Mouse (Mus musculus) stomach, embryonic 16.5 days (tissue): ENCODE measurements around the gene Rhof. TPM values are rescaled to one million over a fixed set of nuclear protein-coding genes. Genes with fewer than 3 reads are reported as not detected.

Experiments used
- ATAC-seq: fragments of 200-750 bp; cut with Nextera tagmentation; 2 replicates; pipeline ENCODE4 v1.8.0; 2017; ENCODE audit warnings: moderate number of reproducible peaks, moderate TSS enrichment; ENCODE audit not compliant: insufficient read depth, low FRiP score
- H3K27ac ChIP-seq: fragments of 300-500 bp; sonication (generic); 2 replicates; pipeline ENCODE4 v1.5.1; 2014; ENCODE audit warnings: low read length
- H3K27me3 ChIP-seq: fragments of 300-500 bp; sonication (generic); 2 replicates; pipeline ENCODE4 v1.6.1; 2014; ENCODE audit warnings: low read length, control low read depth, mixed read lengths; ENCODE audit not compliant: control insufficient read depth, insufficient read depth
- H3K36me3 ChIP-seq: fragments of 300-500 bp; sonication (generic); 2 replicates; pipeline ENCODE4 v1.6.1; 2014; ENCODE audit warnings: low read length; ENCODE audit not compliant: control insufficient read depth, insufficient read depth
- H3K4me1 ChIP-seq: fragments of 300-500 bp; sonication (generic); 2 replicates; pipeline ENCODE4 v1.6.1; 2014; ENCODE audit warnings: low read length, control low read depth, mixed read lengths; ENCODE audit not compliant: control insufficient read depth, insufficient read depth
- H3K4me2 ChIP-seq: fragments of 300-500 bp; sonication (generic); 2 replicates; pipeline ENCODE4 v1.6.1; 2014; ENCODE audit warnings: low read depth, low read length, mixed read lengths
- H3K4me3 ChIP-seq: fragments of 300-500 bp; sonication (generic); replicated peaks from 2 replicates; pipeline ENCODE4 v1.5.1; 2014; ENCODE audit warnings: mild to moderate bottlenecking, low read length
- H3K9ac ChIP-seq: fragments of 300-500 bp; sonication (generic); 2 replicates; pipeline ENCODE4 v1.6.1; 2014; ENCODE audit warnings: low read length
- H3K9me3 ChIP-seq: fragments of 300-500 bp; sonication (generic); replicated peaks from 2 replicates; pipeline ENCODE4 v1.6.1; 2016; ENCODE audit warnings: low read length, control low read depth; ENCODE audit not compliant: control insufficient read depth
- WGBS: fragments of 180-500 bp; shearing (Covaris S2); extraction: QIAGEN DNeasy Blood & Tissue Kit; methylation state at CpG from one replicate; pipeline ENCODE4 v1.1.7; 2014; 5-methylcytosine and 5-hydroxymethylcytosine counted together
- polyA plus RNA-seq: library from polyadenylated mRNA; unstranded; fragments of >200 nt; fragmentation: Nextera tagmentation; extraction: Ambion mirVana; gene quantifications from 2 replicates; pipeline ENCODE4 v1.2.1, GENCODE M21; 2015

Rhof gene
- polyA plus RNA-seq, 1 experiment from 2014 or later: 2.6 TPM

DNA sequence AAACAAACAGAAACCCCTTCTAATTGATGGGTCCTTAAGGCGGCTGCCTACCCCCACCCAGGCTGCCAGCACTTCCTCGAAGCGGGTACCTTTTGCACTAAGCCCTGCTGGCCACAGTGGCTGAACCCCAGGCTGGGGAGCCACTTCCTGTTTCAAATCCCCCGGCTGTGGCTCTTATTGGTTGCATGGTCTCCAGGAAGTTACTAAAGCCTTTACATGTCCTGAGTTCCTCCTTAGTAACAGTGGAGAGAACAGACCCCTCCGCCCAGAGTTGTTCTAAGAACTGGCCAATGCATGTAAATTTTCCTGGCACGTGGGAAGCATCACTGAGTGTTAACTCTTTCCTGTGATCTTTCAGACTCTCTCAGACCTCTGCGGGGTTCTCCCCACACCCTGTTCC lies 18.6 kb upstream of the Rhof start:
- Histone ChIP-seq H3K27ac (peak overlapping the region; percentile 67), H3K27me3 (no peaks in the 10 kb centered on the region)
- ATAC-seq: peak; percentile 30; the same call in 1 of the 2 replicates

DNA sequence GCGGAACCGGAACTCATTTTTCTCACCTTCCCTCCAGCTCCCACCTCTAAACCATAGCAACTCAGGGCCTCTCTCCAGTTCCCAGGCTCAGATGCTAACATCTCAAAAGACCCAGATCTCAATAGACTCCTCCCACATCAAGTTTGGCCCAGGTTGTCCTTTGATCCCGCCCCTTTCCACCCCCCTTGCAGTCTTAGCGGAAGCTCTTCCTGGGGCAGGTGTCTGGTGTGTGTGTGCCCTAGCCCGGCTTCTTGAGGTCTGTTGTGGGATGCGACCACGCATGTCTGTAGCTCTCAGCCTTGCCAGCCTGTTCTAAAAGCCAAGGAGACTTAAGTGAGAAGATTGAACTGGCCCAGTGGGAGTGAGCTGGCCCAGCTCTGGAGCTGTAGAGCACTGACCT lies 18.1 kb upstream of the Rhof start:
- Histone ChIP-seq H3K9ac (peak overlapping the region; percentile 63), H3K4me3 (peak overlapping the region; percentile 44), H3K36me3 (peaks cover 45% of the 10 kb centered on the region), H3K4me1 (peaks cover 34% of the 10 kb centered on the region), H3K27ac (peak overlapping the region; percentile 67), H3K27me3 (no peaks in the 10 kb centered on the region), H3K9me3 (no peaks in the 10 kb centered on the region), H3K4me2 (peak overlapping the region; percentile 66)
- ATAC-seq: no peak
- 33% methylated on average over 7 of the region's 7 CpGs for WGBS

More for the DNA sequence above, 18.6 kb upstream of the Rhof start:
- peak overlapping the region; percentile 44 for H3K4me3 ChIP-seq
- H3K4me2 ChIP-seq: peak overlapping the region; percentile 66
- 27% methylated on average over 7 of the region's 7 CpGs for WGBS
- peaks cover 45% of the 10 kb centered on the region for H3K36me3 ChIP-seq
- peak overlapping the region; percentile 63 for H3K9ac ChIP-seq
- peaks cover 32% of the 10 kb centered on the region for H3K4me1 ChIP-seq
- H3K9me3 ChIP-seq: no peaks in the 10 kb centered on the region

DNA sequence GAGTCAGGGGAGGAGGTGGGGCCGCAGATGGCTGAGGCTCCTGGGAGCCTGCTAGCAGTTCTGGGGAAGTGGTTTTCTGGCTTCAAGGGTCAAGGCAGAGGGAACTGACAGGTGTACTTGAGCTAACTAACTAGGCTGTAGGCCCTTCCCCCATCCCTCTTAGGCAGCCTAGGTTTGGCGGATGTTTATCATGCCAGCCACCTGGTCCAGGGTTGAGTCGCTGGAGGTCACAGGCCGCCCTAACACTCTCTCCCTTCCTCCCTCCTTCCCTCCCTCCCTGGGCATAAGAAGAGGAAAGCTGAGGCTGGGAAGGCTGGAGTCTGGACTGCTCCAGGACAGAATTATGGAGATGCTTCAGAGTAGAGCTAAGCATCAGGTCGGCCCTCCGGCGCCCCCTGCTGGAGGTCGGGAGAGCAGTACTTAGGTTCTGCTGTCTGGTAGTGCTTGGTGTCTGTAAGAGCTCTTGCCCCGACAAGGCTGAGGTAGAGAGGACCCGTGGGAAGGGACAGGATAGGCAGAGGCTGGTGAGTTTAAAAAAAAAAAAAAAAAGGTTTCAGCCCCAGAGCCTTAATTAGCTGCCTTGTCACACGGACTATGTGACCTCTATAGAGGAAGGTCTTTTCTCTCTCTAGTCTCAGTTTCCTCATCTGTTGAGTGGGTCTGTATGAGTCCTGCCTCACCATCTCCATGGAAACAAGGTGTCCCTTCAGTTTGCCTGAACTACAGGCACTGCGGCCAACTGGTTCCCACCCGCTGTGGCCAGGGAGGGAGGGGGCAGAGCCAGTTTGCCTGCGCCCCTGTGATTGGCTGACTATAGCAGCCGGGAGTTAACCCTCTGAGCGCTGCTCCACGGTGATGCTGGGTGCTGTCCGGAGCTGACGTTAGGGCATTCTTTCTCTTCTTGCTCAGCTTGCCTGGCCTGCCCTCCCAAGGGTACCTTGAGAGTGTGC lies 17.2 kb upstream of the Rhof start:
- Histone ChIP-seq H3K9ac (peak overlapping the region; percentile 63), H3K27me3 (no peaks in the 10 kb centered on the region), H3K27ac (no peak overlapping the region; the same call in 1 of the 2 replicates), H3K4me1 (peaks cover 44% of the 10 kb centered on the region), H3K4me3 (peak overlapping the region; percentile 44), H3K9me3 (no peaks in the 10 kb centered on the region), H3K4me2 (peak overlapping the region; percentile 66), H3K36me3 (peaks cover 42% of the 10 kb centered on the region)
- 4% methylated on average over 19 of the region's 19 CpGs for WGBS
- ATAC-seq: peak; percentile 78

DNA sequence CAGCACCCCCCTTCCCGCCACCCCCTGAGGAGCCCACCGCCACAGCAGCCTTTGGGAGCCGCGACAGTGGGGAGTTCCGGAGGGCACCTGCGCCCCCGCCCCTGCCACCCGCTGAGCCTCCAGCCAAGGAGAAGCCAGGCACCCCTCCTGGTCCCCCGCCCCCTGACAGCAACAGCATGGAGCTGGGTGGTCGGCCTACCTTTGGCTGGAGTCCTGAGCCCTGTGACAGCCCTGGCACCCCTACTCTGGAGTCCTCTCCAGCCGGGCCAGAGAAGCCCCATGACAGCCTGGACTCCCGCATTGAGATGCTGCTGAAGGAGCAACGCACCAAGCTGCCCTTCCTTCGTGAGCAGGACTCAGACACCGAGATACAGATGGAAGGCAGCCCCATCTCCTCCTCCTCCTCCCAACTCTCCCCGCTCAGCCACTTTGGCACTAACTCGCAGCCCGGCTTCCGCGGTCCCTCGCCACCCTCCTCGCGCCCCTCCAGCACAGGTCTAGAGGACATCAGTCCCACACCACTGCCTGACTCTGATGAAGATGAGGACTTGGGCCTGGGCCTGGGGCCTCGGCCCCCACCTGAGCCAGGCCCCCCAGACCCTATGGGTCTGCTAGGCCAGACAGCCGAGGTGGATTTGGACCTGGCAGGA lies 15.7 kb upstream of the Rhof start:
- Histone ChIP-seq H3K4me3 (no peak overlapping the region), H3K9me3 (no peaks in the 10 kb centered on the region), H3K4me2 (no peak overlapping the region; the same call in 1 of the 2 replicates), H3K27me3 (no peaks in the 10 kb centered on the region), H3K4me1 (peaks cover 54% of the 10 kb centered on the region), H3K27ac (no peak overlapping the region), H3K9ac (peak overlapping the region; percentile 50), H3K36me3 (peaks cover 32% of the 10 kb centered on the region)
- 81% methylated on average over 25 of the region's 25 CpGs for WGBS
- ATAC-seq: no peak

DNA sequence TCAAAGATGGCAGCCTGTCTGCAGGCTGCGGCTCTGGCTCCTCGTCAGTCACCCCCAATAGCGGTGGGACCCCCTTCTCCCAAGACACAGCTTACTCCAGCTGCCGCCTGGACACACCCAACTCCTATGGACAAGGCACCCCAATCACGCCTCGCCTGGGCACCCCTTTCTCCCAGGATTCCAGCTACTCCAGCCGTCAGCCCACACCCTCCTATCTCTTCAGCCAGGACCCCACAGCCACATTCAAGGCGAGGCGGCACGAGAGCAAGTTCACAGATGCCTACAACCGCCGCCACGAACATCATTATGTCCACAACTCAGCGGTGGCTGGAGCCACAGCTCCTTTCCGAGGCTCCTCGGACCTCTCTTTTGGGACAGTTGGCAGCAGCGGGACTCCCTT lies 15.1 kb upstream of the Rhof start:
- Histone ChIP-seq H3K4me2 (no peak overlapping the region), H3K4me1 (peaks cover 54% of the 10 kb centered on the region), H3K36me3 (peaks cover 26% of the 10 kb centered on the region), H3K27ac (no peak overlapping the region), H3K9me3 (no peaks in the 10 kb centered on the region), H3K27me3 (no peaks in the 10 kb centered on the region), H3K4me3 (no peak overlapping the region), H3K9ac (no peak overlapping the region)
- ATAC-seq: no peak
- 78% methylated on average over 17 of the region's 17 CpGs for WGBS

DNA sequence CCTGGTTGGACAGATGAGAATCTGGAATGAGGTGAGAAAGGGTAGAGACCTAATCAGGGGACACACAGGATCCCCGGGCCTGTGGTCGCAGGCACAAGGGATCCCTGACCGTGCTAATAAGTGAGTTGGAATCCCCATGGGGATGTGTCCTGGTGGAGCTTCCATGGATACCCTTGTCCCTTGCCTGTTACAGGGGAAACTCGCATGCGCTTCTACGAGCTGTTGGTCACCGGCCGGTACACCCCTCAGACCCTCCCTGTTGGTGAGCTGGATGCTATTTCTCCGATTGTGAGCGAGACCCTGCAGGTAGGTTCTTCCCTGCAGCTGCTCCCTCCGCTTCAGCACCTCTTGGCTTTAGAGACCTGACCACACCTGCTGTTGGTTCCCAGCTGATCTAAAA lies 13.9 kb upstream of the Rhof start:
- Histone ChIP-seq H3K36me3 (peaks cover 23% of the 10 kb centered on the region), H3K4me2 (no peak overlapping the region), H3K4me1 (peaks cover 54% of the 10 kb centered on the region), H3K9ac (no peak overlapping the region), H3K27ac (no peak overlapping the region), H3K27me3 (no peaks in the 10 kb centered on the region), H3K4me3 (no peak overlapping the region), H3K9me3 (no peaks in the 10 kb centered on the region)
- ATAC-seq: no peak
- 84% methylated on average over 11 of the region's 11 CpGs for WGBS

DNA sequence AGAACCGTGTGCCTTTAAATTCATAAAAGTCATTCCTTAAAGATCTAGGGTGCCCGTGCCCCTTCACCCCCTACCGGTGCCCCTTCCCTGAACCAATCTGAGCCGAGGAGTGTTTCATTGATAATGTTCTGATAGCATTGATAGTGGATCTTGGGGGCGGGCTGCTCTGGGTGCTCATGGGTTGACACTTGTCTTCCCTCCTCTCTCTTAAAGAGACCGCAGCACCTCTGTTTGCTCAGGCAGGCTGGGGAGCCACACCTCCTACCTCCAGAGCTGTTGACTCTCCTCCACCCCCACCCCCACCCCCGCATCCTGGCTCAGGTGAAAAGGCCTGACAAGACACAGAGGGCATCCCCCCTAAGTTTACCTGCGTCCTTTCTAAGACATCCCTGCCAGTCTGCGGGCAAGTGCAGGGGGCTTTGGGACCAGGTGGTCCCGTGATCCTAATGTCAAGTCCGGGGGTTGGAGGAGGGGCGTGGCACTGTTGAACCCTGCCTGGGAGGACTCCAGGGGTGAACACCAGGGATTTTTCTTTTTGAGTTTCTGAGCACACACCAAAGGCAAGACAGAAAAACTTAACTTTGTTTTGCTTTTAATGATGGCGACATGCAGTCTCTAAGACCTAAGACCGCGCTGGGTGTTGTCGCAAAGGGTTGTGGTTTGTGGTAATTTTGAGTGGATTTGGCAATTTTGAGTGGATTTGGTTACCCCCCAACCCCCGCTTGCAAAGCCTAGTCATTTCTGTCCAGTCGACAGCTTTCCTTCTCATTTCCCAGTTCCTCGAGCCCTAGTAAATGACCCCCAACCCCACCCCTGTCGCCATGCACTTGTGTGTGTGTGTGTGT lies 12.5 kb upstream of the Rhof start:
- Histone ChIP-seq H3K9me3 (no peaks in the 10 kb centered on the region), H3K4me1 (peaks cover 41% of the 10 kb centered on the region), H3K9ac (peak overlapping the region; percentile 100), H3K27me3 (no peaks in the 10 kb centered on the region), H3K4me3 (peak overlapping the region; percentile 90), H3K36me3 (peaks cover 23% of the 10 kb centered on the region), H3K27ac (peak overlapping the region; percentile 98; the same call in 1 of the 2 replicates), H3K4me2 (peak overlapping the region; percentile 97)
- ATAC-seq: no peak
- WGBS: 32% methylated on average over 20 of the region's 20 CpGs

DNA sequence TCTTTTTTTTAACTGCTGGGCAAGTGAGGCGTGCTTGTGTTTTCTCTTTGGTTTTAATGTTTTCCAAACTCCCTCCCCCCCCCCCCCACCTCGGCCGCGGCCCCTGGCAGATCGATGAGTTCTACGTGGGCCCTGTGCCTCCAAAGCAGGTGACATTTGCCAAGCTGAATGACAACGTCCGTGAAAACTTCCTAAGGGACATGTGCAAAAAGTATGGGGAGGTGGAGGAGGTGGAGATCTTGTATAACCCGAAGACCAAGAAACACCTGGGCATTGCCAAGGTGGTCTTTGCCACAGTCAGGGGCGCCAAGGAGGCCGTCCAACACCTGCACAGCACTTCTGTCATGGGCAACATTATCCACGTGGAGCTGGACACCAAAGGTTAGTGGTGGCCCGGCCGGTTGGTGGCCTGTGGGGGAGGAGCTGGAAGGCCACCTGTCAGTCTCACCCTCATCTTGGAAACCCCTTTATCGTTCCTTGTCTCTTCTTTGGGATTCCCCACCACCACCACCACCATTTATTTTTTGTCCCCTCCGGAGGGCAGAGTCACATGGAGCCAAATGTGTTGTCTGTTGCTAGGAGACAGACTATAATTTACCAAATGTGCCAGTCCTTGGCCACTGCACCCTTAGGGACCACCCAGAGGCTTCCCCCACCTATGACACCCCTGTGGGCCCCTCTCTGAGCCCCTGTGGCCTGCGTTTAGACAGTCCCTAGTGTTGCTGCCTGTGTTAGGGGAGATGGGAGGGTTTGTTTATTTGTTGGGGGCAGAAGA lies 11.7 kb upstream of the Rhof start:
- Histone ChIP-seq H3K4me1 (peaks cover 34% of the 10 kb centered on the region), H3K4me3 (peak overlapping the region; percentile 90), H3K27ac (peak overlapping the region; percentile 98), H3K27me3 (no peaks in the 10 kb centered on the region), H3K4me2 (peak overlapping the region; percentile 97), H3K9me3 (no peaks in the 10 kb centered on the region), H3K9ac (peak overlapping the region; percentile 100), H3K36me3 (peaks cover 23% of the 10 kb centered on the region)
- no peak for ATAC-seq
- WGBS: 4% methylated on average over 17 of the region's 17 CpGs
